Mouse (Mus musculus) urinary bladder, postnatal 4 days (tissue): ENCODE results near the gene Fam173b.

Source experiments
- DNase-seq, 2 experiments: peaks; one replicate each; pipeline ENCODE4 v3.0.0; 2021 to 2022; ENCODE audit warnings: low spot score in 2 of 2

Fam173b gene

DNA sequence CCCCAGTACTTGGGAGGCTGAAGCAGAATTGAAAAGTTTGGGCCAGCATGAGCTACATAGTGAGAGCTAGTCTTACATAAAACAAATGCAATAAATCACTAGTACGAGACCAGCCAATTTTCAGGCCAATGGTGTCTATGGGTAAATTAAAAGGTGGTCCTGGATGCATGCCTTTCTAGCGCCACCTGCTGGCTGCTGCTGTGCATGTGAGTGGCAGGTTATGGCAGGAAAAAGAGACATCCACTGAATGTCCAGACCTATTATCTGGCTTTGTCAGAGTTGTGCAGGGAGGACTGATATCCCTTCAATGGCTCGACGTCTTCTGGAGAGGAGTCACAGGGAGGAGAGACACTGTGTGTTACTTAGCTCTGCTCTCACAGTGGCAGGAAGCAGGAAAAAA, 15.1 kb upstream of the Fam173b start:
- peak; percentile 72 to 86 for DNase-seq

DNA sequence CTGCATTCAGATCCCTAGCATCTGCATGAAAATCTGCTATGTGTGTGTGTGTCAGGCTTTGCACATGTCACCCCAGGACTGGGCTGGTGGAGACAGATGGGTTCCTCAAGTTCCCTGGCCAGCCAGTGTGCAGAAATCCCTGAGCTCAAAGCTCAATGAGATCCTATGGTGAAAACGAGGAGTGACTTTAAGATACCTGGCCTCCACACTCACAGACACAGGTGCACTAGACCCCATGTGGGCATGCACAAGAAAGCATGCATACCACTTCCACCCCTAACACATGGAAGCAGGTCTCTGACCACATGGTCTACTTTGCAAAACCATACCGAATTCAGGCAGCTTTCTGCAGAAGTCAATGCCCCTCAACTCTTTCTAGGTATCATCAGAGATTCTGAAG, 13.9 kb upstream of the Fam173b start:
- no peak for DNase-seq

DNA sequence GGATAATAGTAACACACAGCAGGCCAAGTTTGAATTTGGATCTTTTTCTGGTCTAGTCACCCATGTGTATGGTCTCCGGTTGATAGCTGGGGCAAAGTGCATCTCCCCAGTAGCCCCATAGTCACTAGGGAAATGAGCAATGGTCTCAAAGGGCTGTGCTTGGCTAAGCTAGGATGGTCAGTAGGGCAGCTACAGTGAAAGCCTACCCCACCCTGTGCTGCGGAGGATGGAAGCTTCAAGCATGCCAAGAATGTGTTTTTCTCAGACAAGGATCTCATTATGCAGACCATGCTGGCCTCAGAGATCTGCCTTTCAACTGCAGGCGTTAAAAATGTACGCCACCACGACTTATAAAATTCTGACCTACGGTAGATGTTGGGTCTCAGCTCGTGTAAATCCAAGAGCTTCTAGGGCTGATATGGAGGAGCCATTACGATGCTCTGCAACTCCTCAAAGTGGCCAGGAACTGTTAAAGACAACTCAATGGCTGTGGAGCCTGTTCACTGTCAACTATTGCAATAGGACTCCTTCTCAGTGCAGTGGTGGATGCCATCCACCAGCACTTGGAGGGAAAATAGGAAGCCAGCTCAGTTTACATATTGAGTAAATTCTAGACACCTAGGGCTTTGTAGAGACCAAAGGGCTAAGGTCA, 12.5 kb upstream of the Fam173b start:
- no peak for DNase-seq

DNA sequence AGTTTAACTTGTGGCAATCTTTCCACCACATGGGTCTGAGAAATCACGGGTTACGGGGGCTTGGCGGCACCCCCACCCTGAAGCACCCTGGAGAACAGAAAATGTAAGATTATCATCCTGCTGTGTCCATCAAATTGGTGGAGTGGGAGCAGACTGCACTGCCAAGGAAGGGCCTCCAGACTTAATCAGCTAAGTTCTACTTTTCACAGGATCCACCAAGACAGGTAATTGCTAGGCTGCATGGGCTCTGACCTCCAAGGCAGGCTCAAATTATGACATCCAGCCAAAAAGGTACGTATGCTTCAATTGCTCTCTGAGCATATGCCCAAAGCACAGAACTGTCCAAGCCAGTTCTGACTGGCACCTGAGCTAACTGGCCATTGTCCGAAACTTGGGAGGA, 11.5 kb upstream of the Fam173b start:
- no peak for DNase-seq

DNA sequence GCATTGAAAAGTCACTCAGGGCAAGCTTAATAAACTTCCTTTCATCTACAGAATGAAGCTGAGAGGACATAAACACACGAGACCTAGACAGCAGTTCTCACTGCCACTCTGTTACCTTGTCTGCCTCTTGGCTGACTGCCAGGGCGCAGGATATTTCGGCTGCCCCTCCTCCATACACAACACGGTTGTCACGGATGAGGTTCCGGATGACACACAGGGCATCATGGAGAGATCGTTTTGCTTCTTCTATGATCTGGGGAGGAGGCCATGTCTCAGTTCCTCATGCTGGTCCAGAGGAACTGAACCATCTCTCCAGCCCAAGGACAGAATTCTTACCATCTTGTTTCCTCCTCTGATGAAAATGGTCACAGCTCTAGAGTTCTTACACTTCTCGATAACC, 9.1 kb upstream of the Fam173b start:
- no peak for DNase-seq

DNA sequence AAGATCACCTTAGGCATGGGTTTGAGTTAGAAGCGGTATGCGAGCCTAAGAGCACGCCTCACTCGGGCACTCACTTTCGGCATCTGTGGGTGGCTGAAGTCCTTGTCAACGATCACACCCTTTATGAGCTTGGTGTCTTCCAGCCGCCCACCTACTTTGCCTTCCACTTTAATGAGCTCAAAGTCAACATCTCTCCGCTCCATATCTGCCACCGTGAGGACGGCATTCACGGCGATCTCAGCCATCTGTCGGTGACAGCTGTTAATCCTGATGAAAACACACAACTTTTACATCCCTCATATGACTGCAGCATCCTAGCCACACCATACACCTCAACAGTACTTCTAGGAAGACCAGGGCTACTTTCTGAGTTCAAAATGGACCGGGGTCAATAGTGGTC, 7.4 kb upstream of the Fam173b start:
- no peak for DNase-seq

DNA sequence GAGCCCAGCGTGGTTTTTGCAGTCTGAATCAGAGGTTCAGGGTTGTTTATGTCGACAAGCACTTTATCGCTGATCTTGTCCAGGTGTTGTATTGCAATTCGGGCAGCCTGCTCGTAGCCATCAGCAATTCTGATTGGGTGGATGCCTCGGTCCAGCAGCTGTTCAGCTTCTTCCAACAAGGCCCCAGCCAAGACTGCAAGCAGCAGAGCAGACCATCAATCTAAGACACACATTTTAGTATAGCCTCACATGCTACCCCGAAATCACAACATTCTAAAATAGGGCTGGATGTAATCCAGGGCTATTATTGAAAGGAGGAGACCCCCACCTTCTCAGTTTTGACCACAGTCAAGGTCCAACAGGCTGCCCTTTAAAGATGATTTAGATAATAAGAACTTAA, 6.0 kb upstream of the Fam173b start:
- DNase-seq: no peak

DNA sequence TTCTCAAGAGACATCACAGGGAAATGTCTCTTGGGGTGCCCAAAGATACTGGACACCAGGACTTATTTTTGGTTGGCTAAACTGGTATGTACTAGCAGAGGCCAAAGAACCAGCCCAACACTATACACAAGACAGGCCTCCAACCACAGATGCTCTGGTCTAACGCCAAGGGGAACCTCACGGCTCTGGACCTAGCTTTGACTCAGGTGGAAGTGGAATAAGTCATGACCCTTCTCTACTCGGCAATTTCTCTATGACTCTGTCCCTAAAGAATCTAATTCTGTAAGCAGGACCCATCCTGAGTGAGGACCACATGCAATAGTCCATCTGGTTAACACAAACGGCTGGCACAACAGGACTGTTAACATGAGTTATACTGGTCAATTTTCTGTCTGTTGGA, 1.8 kb upstream of the Fam173b start:
- DNase-seq: no peak

DNA sequence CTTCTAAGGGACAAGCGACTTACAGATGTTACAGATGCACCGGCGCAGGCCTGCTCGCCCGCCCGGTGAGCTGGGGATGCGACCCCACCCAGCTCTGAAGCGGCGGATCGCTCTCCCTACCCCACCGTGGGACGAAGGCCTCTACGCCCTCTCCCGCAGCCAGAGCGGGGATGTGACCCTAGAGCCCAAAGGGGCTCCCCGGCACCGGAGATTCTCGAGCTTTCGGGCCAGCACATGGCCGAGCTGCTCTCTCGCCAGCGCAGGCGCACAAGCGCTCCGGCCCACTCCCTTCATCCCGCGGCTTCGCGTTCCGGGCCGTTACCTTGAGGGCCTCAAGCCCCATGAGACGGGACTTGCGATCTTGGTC, 390 bp upstream of the Fam173b start:
- DNase-seq: no peak

DNA sequence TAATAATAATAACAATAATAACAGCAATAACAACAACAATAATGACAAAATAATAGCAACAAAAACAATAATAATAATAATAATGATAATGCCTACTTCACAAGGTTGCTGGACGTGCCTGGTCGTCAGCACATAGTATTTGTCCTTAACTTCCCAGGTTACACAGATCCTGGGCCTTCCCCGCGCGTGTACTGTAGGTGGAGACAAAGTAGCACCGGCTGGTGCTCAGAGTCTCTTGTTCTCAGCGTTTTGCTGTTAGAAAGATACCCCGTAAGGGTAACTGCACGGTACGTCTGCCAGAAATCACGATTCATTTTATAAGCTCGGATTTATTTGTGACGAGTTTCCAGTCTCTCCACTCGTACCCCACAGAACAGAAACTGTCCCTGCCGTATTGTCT, 774 bp downstream of the Fam173b start:
- DNase-seq: no peak

DNA sequence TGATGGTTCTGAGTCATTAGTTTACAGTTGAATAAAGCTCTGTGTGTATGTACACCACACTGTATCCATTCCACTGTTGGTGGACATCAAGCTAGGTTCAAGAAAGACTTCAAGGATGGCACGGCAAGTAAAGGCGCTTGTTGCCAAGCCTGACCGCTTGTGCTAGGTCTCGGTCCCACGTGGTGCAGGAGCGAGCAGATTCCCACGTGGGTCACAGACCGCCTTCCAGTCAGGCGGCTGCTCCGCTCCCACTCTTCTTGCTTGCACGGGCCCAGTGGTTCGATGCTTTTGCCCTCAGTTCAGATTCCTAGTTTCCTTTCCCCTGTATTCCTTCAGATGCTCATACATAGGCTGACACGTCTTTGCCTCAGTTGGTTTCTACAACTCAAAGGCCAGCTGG, 1.5 kb downstream of the Fam173b start:
- DNase-seq: no peak

DNA sequence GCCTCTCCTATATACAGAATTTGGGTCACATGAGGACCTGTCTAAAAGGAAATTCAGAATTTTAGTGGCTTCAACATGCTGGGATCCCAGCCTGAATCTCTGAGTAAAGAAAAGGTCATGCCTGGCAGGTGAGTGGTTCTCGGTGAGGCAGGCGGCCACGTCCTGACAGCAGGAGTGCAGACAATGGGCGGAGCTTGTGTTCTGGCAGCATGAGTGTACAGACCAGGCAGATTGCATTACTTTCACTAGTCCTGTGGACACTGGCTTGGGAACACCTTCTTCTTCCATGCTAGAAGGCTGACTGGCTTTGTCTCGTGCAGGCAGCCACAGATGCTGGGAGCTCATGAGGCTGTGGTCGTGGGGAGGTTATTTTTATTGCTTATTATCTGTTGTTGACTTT, 5.2 kb downstream of the Fam173b start:
- no peak for DNase-seq

DNA sequence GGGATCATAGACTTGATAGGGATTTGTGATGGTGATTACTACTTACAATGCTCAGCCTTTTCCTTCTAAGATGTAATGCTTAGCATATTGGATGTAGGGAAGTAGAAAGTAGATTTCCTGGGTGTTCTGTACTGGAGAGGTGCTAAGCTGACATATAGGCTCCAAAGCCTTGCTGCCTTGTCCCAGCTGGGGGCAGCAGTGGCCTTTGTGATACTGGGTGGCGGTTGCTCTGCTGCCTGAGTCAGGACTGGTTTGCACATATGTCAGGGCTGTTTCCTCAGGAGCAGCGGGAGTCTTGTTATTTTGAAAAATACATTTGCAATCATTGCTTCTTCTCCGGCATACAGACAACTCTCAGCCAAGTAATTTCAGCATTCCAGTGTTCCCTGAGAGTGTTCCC, 9.4 kb downstream of the Fam173b start:
- DNase-seq: no peak

DNA sequence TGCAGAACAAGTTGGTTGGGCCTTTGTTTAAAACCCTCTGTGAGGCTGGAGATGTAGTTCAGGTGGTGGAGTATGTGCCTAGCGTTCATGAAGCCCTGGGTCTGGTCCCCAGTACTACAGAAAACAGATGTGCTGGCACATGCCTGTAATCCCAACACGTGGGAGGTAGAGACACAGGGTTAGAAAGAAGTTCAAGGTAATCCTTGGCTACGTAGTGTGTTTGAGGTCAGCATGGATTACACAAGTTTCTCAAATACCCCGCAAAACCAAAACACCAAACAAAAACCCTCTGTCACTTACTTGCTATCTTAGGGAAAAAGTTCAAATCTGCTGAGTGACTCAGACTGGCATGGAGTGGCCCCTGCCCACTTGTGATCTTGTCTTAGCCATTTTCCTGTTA, 10.3 kb downstream of the Fam173b start:
- DNase-seq: no peak

DNA sequence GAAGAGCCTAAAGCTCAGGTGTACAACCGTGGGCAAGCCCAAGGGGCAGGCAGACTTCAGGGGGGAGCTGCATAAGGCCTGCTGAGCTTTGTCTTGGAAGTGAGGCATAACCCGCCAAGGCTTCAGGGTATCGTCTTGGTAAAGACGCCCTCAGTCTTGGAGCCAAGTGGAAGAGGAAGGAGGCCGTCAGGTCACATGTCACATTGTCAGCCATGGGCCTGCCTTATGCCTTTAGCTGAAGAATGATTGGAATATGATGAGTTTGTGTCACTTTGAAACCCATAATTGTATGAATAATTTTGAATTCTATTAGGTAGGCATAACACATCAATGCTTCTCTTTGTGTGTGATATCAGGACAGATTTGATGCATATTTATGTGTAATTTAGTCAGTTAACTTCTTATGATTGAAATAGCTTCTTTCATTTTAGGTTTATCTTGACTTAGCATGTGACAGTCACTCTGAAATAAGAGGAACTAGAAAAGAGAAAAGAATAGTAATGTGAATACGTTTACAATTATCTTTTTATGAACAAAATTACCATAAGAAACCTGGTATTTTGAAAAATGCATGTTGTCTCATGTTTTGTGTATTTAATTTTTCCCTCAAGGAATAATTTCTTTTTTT, 12.3 kb downstream of the Fam173b start:
- no peak for DNase-seq

DNA sequence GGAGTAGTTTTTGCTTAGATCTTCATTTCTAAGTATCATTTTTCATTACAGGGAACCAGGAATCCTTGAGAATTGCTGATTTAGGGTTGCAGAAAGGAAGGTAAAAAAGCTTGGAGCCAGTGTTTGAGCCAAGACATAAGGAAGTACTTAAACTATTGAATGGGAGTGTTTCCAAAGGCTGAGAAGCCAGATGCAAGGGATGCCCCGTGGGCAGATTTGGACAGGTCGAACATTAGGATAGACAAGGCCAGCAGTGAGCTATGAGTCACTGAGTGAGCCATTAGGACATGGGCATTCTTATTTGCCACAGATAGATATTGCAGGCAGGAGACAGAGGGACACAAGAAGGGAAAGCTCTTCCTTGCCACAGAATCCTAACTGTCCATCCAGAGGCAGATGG, 13.0 kb downstream of the Fam173b start:
- DNase-seq: no peak

DNA sequence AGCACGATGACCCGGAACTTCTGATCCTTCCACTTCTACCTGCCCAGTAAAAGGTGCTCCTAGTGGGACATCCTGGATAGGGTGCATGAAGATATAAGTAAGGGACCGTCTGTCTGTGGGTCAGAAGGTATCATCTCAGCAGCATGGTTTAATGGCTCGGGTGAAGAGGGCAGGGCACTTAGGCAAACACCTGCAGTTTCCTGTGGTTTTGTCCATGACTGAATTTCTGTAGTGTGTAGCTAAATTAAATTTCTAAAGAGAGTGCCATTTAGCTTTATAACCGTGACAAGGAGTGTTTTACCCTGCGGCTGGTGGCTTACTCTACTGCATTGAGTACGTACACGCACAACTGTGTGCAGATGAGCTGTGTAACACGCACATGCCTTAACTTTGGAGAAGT, 15.6 kb downstream of the Fam173b start:
- no peak for DNase-seq

DNA sequence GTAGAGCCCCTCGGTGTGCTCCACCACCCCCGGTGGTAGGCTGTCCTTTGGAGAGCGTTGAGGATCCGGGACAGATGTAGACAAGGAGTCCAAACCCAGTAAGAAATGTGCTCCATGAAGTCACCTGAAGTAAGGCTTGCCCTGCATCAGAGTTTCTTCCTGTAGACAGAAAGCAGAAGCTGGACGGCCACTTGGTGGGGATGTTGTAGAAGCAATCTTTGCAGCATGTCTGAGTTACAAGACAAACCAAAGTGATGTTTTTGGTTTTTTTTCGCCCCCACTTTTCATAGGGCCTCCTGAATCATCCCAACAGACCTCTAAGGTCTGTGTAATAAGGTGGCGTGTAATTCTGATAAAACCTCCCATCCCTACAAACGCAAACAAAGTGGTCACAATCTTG, 17.9 kb downstream of the Fam173b start:
- DNase-seq: no peak

DNA sequence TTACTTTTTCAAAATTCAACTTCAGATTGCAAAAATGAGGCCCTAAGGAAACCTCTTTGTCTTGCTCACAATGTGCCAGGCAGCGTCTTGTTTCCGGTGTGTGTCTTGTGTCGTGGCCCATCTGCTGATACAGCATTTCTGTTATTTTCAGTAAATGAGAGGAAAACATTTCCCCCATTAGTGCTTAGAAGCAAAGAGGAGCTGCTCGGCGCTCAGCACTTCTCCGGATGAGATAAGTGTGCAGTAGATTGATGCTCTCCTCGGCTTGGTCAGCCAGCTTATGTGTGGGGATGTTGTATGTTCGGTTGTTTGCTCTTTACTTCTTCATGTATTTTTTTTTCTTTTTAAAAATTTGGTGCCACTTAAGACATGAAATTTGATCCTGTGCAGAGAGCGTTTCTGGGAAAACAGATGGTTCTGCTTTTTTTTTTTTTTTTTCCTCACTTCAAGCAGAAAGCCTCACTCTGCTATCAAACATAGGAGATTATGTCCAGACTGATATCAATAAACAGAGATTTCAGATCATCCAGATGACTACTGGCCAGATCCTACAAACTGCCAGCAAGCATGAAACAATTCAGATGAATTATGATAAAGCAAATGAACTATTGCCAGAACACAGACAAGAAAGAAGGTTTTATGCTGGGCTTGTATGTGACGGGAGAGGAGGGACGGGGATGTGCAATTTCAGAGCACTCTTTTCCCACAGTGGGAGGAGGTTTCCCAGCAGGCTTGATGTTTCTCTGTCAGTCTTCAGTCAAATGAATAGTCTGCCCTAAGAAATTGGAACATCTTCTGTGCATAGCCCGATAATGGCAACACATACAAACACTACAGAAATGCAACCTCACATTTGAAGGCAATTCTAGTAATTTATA, 25.9 kb downstream of the Fam173b start:
- peak in 1 of 2 experiments; percentile 33 for DNase-seq

DNA sequence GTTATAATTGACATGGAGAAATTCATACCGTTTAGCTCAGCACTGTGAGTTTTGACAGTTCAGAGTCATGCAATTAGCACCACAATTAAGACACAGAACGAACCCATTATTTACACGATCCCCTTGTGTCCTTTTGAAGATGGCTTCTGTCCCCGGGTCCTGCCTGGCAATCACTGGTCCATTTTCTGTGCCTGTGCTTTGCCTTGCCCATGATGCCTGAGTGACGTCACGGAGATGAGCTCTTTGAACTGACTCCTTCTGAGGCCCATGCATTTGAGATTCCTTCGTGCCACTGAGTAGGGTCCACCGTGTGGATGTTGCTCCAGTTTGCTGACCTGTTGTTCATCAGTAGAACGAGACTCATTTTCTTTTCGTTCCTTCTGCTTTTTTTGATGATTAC, 26.5 kb downstream of the Fam173b start:
- DNase-seq: no peak

DNA sequence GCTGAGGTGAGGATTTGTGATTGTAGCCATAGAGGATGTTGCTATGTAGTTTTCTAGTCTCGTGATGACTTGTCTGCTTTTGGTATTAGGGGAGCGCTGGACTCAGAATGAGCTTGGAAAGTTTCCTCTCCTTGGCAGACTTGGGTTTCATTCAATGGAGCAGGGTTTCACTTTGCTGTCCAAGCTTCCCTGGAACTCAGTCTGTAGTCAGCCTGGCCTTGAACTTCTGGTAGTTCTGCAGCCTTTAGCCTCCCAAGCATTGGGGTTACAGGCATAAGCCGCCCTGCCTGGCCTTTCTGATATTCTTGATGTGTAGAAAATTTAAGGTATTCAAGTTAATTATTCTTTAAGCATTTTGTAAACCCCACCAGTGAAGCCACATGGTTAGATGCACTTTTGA, 27.9 kb downstream of the Fam173b start:
- DNase-seq: peak in 1 of 2 experiments; percentile 32

DNA sequence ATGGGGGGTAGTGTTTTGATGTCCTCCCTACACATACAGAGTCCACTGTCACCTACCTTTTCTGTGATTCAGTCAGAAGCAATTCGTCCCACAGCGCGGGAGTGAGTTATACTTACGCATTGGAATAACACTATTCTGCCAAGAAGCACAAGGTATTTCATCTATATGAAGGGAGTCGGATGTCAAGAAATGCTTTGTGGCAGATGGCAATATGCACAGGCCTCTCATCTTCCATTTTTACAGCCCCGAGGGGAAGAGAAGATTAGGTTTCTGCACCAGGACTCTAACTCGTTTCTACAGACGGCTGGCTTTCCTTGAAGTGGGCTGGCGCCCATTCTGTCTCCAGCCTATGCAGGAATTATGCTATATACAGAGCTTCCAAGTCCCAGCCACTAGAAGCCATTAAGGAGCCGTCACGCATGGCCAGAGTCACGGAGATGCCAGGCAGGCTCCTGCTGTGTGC, 29.8 kb downstream of the Fam173b start:
- peak in 1 of 2 experiments; percentile 38 for DNase-seq

DNA sequence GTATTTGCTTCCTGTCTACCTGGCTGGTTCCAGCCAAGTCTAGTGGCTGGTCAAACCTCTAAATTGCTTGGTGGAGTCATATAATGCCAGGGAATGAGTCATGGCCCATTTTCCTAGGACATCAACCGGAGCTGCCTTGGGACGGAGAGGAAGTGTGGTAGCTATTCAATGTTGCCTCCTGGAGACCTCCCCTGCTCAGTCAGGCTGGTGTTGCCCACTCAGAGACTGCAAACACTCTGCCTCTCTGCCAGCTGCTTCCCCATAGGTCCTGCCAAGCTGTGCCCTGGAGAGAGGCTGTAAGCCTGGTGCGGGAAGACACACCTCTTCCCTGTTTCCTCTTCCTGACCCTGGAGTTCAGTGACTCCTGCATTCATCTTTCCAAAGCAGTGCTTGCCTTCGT, 30.8 kb downstream of the Fam173b start:
- DNase-seq: peak in 1 of 2 experiments; percentile 53
